ENCODE assay signal across 11 mouse cellular contexts in genomic region chr3:62924441-62924840, GRCm38 (mm10).
DNase-seq lines count a peak whose midpoint lies in the region; ATAC-seq lines count a peak whose summit lies in the region.
"Had no signal": no experiment of that assay in that cellular context is flagged by ENCODE, and none has a peak within 500 bp of the region (broad histone marks: within the 10 kb centered on the region; RNA-seq: fewer than 3 reads in every experiment).

No protein-coding gene starts in this region.

- no peak overlapping the region for H3K4me3 ChIP-seq in hindbrain, embryonic 11.5 days (ENCODE audit: low read depth, low read length)
- no peak overlapping the region for H3K4me3 ChIP-seq in hindbrain, embryonic 12.5 days
- H3K4me3 ChIP-seq in hindbrain, embryonic 13.5 days = no peak overlapping the region
- H3K4me3 ChIP-seq: limb, embryonic 13.5 days; neural tube, embryonic 12.5 days had no signal

- no peaks in the 10 kb centered on the region for H3K9me3 ChIP-seq in hindbrain, embryonic 11.5 days (ENCODE audit: control insufficient read depth, low read length)
- H3K9me3 ChIP-seq in hindbrain, embryonic 12.5 days (replicated peaks) = no peaks in the 10 kb centered on the region
- no peaks in the 10 kb centered on the region for H3K9me3 ChIP-seq in hindbrain, embryonic 13.5 days
- H3K9me3 ChIP-seq: limb, embryonic 13.5 days; neural tube, embryonic 12.5 days had no signal

- no peak overlapping the region for H3K4me2 ChIP-seq in hindbrain, embryonic 11.5 days (replicated peaks; ENCODE audit: low read depth, low read length)
- H3K4me2 ChIP-seq in hindbrain, embryonic 12.5 days (replicated peaks) = no peak overlapping the region
- no peak overlapping the region for H3K4me2 ChIP-seq in hindbrain, embryonic 13.5 days
- H3K4me2 ChIP-seq: limb, embryonic 13.5 days; neural tube, embryonic 12.5 days had no signal

- WGBS in hindbrain, embryonic 11.5 days = 8% methylated on average over 1 of the region's 1 CpGs
- WGBS in hindbrain, embryonic 12.5 days = 8% methylated on average over 1 of the region's 1 CpGs
- 12% methylated on average over 1 of the region's 1 CpGs for WGBS in hindbrain, embryonic 13.5 days

- H3K27ac ChIP-seq in hindbrain, embryonic 11.5 days (ENCODE audit: low read depth, low read length) = no peak overlapping the region
- H3K27ac ChIP-seq in hindbrain, embryonic 12.5 days = no peak overlapping the region
- no peak overlapping the region for H3K27ac ChIP-seq in hindbrain, embryonic 13.5 days
- H3K27ac ChIP-seq: limb, embryonic 13.5 days; neural tube, embryonic 12.5 days had no signal

- H3K4me1 ChIP-seq in hindbrain, embryonic 11.5 days (replicated peaks; ENCODE audit: control insufficient read depth, insufficient read depth, low read length) = no peaks in the 10 kb centered on the region
- no peaks in the 10 kb centered on the region for H3K4me1 ChIP-seq in hindbrain, embryonic 12.5 days
- no peaks in the 10 kb centered on the region for H3K4me1 ChIP-seq in hindbrain, embryonic 13.5 days (replicated peaks)
- H3K4me1 ChIP-seq: limb, embryonic 13.5 days; neural tube, embryonic 12.5 days had no signal

- no peak overlapping the region for H3K9ac ChIP-seq in hindbrain, embryonic 11.5 days (ENCODE audit: low read depth, low read length)
- no peak overlapping the region for H3K9ac ChIP-seq in hindbrain, embryonic 12.5 days
- no peak overlapping the region for H3K9ac ChIP-seq in hindbrain, embryonic 13.5 days
- H3K9ac ChIP-seq: limb, embryonic 13.5 days; neural tube, embryonic 12.5 days had no signal

- H3K36me3 ChIP-seq in hindbrain, embryonic 11.5 days (ENCODE audit: control insufficient read depth, insufficient read depth, low read length) = no peaks in the 10 kb centered on the region
- H3K36me3 ChIP-seq in hindbrain, embryonic 12.5 days = no peaks in the 10 kb centered on the region
- H3K36me3 ChIP-seq in hindbrain, embryonic 13.5 days = no peaks in the 10 kb centered on the region
- H3K36me3 ChIP-seq: limb, embryonic 13.5 days; neural tube, embryonic 12.5 days had no signal

- H3K27me3 ChIP-seq in hindbrain, embryonic 11.5 days (ENCODE audit: control insufficient read depth, insufficient read depth, low read length) = no peaks in the 10 kb centered on the region
- no peaks in the 10 kb centered on the region for H3K27me3 ChIP-seq in hindbrain, embryonic 12.5 days
- no peaks in the 10 kb centered on the region for H3K27me3 ChIP-seq in hindbrain, embryonic 13.5 days
- H3K27me3 ChIP-seq: limb, embryonic 13.5 days; neural tube, embryonic 12.5 days had no signal

- DNase-seq in hindbrain, embryonic 11.5 days (ENCODE audit: low spot score) = peak; percentile 39
- DNase-seq in right cerebral cortex, postnatal 10 days (ENCODE audit: low spot score in 2 of 2) = peak; percentile 35 to 39
- DNase-seq in right cerebral cortex, postnatal 4 days = no peak
- DNase-seq in kidney, postnatal 36 days = peak; percentile 11 to 32
- DNase-seq in B cell, adult 2 months = no peak
- DNase-seq: gastrocnemius, postnatal 25 days had no signal

- no peak for ATAC-seq in hindbrain, embryonic 11.5 days (ENCODE audit: low FRiP score)
- no peak for ATAC-seq in hindbrain, embryonic 12.5 days (ENCODE audit: low FRiP score)
- ATAC-seq in monocyte, adult 5-6 weeks (replicated peaks; ENCODE audit: insufficient number of reproducible peaks, low FRiP score, low TSS enrichment, poor library complexity, severe bottlenecking) = no peak
- ATAC-seq in hindbrain, embryonic 13.5 days (ENCODE audit: low FRiP score) = no peak

Comparison
In these comparisons a context has a peak if more than half of its experiments do, and no peak if none do; other contexts are left out.
1. DNase-seq: peak in hindbrain, embryonic 11.5 days (single experiment), right cerebral cortex, postnatal 10 days (2 of 2) and kidney, postnatal 36 days (2 of 2); none in right cerebral cortex, postnatal 4 days (single experiment) and B cell, adult 2 months (0 of 2).